Mouse (Mus musculus): ENCODE results near the gene Drd3.

Drd3 gene

DNA sequence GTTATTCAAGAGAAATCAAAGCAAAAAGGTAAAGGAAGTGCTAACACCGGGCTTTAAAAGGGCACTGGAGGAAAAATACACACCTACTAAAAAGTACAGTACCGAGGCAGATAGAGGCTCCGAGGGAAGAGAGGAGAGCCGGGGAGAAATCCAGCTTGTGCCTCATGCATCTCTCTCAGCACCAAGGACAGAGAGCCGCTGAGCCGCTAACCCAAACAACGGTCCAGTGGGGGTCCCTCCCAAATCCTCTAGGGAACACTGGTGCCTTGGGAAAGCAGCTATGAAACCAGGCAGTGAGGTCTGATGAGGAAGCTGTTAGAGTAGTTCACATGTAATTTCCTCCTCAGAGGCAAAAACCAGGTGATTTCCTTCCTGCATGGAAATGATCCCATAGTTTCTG is at the start of gene Drd3:
TSS of gene Drd3 (plus strand) at position 276 of the 400 bp plus-strand sequence.
- DNase-seq, result peak; percentile 58

DNA sequence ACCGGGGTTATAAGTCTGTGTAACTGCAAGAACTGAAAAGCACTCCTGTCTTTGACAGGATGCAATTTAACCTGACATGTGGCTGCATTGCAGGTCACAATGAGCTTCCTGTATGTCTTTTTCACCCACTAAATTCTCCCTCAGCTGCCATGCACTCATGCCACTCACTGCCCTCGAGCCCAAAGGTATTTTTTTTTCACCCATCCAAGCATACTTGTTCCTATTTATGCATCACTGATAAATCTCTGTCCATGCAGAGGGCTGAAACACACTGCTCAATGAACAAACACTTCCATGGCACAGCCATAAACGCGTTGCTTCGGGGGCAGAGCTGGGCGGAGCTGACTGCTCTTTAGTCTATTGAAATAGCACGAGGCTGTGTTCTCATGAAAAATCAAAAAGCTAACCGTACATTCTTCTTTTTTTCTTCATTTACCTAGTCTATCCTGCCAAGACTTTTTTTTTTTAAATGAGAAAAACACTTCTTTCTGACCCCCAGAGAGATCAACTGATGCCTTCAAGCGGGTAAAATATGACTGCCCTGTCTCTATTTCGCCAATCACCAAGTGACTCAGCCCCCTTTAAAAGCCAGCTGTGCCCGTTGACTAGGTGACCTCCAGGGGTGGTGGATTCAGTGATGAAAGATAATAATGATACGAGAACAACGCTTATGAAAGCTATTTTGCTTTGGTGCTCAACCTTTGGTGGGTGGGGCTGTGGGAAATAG is 45.3 kb upstream of the Drd3 start:
- DNase-seq, result no peak

DNA sequence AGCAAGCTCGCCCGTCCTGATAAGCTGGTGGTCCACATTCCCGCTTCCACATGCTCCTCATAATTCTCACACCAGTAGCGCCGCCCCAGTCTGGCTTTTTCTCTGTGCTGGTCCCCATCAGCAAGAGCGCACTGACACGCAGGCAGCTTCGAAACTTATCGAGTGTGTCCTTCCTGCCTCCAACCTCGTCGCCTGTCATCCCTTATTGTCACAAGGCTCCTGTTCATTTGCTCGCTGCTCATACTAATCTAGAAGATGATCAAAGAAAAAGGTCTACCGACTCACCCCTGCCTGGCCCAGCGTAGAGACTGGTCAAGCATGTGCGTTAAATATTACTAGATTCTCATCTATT is 44.8 kb upstream of the Drd3 start:
- peak; percentile 20 for DNase-seq

DNA sequence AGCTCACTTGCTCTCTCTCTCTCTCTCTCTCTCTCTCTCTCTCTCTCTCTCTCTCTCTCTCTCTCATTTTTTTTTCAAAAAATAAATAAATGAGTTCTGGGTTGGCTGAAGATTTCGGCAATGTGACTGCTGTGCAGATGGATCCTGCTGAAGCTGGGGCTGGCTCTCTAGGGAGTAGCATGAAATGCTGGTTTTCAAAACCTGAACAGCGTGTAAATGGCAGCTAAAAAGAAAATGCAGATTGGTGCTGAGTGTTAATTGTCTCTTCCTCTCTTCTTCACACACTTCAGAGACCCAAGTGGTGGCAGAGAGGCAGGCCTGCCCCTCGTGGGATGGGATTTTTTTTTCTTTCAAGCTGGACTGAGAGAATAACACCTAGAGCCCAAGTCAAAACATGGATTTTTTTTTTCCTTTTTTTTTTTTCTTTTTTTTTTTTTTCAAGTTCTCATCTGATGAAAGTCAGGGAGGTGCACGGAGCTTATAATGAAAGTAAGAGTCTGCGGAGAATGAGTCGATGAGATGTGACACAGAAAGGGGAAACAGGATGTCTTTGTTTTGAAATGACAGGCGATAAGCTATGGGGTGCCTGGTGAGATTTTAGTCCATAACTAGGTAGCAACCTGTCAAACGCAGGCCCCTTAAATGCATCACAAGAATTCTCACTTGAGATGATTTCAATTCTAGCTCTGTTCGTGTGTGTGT is 44.2 kb upstream of the Drd3 start:
- DNase-seq, result no peak

DNA sequence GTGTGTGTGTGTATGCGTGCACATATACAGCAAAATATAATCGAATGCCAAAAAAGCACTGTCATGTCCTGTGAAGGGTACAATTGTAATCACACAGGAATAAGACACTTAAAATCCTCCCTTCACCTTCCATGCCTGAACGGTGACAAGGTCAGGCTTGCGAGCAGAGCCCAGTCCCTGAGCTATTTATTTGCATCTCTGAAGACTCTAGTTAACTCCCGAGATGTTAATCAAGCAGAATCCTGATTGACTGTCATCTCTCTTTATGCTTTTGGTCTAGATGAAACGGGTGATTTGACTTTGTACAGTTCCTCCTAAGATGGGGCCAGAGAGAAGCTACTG is 43.7 kb upstream of the Drd3 start:
- no peak for DNase-seq

DNA sequence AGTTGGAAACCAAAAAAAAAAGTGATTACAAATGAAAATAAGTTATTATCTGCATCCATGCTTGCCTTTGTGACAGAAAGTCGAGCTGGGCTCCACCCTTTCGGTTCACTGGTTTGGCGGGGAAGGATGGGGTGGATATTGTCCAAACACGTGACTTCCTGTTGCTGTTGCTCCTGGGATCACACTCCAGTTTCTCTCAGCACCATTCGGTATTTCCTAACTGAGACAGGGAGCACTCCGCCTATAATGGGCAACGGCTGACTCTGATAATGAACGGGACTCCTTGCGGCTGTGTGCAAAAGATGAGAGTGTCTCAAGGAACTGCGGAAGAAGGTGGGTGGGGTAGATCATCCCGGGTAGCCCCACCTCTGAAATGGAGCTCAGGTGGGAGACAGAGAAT is 43.2 kb upstream of the Drd3 start:
- no peak for DNase-seq

DNA sequence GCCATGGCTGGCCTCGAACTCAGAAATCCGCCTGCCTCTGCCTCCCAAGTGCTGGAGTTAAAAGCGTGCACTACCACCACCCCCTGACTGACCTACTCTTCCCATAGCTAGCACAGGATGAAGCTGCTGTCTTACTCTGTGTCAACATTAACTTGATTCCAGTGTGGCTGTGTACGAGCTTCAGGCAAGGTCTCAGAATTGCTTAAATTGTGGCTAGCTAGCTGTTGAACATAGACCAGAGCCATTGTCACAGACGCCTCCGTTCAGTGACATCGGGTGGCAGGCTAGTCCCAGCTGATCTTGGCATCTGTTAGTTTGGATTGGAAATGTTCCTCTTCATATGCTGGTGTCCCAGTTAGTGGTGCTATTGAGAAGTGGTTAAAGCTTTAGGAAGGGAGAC is 42.5 kb upstream of the Drd3 start:
- DNase-seq, result no peak

DNA sequence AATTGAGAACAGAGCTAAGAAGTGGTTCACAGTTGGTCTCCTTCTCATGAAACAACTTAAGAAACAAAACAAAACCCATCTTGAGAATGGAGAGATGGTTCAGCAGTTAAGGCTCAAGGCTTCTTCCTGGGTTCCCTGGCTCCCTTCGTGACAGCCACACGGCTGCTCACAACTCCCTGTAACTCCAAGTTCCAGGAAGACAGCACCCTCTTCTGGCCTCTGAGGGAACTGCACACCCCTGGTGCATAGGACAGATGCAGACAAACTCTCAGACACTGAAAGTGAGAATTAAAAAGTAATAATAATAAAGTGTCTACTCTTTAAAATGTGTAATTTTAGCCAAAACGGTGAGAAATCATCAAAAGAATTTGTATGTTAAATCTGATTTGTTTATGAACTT is 29.4 kb upstream of the Drd3 start:
- peak; percentile 15 for DNase-seq

DNA sequence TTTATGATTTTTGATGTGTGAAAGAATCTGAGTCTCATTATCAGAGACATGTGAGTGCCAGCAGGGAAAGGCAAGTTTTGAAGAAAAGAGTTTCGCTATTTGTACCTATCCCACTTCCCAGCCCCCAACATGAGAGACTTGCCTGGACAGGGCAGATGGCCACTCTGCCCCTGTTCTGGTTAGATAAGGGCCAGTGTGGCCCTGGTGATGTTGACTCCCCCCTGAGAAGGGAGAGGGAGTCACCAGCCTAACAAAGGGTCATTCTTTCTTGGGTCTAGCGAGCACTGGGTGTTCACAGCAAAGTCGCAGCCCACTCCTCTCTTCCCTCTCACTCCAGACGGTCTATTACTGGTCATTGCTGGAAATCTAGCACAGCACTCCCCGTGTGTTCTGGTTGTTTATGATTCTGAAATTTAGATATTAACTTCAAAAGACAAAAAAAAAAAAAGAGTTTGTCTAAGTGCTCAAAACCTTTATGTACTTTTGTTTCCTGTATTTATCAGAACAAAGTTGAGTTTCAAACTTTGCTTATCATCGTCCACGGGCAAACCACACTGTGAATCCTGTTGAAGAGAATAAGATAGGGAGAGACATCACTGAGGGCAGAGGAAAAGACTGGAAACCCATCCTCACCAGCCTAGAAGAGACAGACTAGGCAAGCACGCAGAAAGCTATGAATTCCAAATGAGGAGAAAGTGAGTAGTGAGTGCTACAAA is 24.2 kb upstream of the Drd3 start:
- DNase-seq, result no peak

DNA sequence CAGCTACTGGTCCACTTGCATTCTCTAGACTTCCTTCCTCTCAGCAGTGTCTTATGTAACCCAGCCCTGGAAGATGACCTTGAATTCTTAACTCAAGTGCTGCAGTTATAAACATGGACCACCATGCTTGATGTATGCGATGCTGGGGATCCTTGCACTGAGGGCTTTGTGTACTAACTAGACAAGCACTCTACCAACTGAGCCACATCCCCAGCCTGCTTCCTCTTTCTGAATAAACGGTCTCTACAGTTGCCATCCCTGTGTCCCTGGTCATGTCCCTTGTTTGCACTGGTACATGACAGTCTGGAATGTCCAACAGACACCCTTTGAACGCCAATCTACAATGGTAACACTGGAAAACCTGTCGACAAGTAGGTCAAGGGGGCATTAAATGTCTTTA is 23.5 kb upstream of the Drd3 start:
- no peak for DNase-seq

DNA sequence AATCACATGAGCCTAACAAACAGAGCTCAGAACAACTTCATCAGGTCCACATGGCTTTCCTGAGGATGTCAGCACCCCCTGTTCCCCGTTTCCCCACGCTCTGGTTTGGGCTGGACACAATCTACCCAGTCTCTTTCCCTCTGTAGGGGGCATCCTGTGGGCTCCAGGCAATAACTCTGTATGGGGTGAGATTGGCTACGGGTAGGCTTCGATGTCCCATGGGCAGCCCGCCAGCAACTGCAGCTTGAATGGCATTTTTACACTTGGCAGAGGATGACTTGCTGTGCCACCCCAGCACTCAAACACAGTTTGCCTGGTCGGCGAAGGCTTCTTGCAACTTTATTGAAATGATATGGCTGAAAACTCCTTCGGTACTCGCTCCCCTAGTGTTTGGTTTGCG is 21.3 kb upstream of the Drd3 start:
- no peak for DNase-seq

DNA sequence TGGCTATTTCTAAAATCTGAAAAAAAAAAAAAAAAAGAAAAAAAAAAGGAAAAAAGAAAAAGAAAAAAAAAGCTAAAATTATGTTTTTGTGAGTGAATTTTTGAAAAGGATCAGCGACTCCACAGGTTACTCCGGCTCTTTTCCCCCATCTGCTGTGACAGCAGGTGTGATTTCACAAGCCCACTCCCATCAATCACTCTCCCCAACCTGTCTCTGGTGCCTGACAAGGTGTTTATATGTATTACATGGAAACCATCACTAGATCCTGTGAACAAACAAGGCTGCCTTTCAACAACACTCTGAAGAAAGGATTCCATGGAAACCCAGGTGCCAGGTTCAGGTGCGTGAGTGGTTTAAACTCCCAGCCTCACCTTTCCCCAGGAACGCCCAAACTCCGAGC is 20.9 kb upstream of the Drd3 start:
- DNase-seq, result no peak

DNA sequence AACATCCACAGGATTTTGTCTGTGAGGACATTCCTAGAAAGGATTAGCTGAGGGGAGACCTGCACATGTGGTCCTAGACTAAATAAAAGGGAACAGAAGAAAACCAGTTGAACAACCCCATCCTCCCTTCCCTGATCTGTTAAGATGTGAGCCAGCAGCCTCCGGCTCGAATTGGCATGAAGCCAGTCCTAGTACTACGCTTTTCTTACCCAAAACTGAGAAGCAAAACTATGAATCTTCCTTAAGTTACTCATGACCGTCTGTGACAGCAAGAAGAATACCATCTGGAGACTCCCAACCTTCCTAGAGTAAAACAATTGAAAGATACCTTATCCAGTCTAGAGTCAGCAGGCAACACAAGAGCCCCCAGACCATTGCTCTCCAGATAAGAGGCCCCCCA is 15.9 kb upstream of the Drd3 start:
- DNase-seq, result no peak

DNA sequence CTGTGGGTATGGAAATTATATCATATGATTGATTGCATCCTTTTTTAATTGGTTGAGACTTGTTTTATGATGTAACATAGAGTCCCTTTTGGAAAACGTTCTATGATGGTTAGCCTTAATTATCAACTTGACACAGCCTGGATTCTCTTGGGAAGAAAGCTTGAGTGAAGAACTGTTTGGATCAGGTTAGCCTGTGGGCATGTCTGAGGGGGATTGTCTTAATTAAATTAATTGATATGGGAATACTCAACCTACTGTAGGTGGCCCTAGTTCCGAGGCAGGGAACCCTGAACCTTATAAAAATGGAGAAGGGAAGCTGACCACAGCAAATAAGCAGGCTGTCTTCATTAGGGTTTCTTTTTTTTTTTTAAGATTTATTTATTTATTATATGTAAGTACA is 12.9 kb upstream of the Drd3 start:
- DNase-seq, result no peak

DNA sequence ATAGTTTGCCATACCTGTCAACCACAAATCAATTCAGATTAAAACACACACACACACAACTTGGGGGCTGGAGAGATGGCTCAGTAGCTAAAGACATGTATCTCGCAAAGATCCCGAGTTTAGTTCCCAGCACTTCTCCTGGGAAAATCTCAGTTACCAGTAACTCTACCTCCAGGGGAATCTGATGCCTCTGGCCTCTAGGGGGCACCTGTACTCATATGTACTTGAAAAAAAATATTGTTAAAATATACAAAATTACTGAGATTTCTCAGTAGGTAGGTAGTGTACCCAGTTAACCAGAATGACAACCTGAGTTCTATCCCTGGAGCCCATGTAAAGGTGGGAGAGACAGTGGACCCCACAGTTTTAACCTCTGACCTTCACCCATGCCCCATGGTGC is 5.4 kb upstream of the Drd3 start:
- DNase-seq, result no peak

DNA sequence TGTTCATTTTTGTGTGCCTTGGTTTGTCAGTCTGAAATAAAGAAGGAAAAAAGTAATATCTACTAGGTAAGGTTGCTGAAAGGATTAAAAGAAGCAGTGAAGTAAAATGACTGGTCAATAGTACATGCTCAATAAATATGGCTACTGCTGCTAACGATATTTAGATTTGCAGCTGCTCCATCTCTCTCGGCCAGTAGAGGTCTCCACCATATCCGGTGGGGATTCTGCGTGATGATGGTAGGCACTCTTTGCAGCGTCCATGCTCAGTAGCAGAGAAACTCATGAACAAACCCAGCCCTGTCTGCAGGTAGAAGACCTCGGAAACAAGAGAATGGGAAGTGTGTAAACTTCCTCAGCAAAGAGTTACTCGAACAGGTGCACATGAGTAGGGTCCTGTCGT is 926 bp upstream of the Drd3 start:
- no peak for DNase-seq

DNA sequence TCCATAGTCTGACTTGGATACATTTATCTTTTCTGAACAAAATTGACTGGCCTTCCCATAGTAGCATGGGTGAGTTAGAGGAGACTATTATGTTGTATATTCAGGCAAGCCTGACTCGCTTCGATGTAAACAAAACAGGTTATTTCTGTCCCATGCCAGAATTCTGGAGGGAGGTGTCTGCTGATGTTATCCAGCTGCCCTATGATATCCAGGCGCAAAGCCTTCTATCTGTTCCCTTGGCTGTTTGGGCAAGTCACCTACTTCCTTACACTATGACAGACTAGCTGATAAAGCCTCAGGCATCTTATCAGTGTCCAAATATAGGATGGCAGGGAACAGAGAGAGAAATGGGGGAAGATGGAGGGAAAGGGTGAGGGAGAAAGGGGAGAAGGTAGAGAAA is 18.5 kb downstream of the Drd3 start:
- DNase-seq, result no peak

DNA sequence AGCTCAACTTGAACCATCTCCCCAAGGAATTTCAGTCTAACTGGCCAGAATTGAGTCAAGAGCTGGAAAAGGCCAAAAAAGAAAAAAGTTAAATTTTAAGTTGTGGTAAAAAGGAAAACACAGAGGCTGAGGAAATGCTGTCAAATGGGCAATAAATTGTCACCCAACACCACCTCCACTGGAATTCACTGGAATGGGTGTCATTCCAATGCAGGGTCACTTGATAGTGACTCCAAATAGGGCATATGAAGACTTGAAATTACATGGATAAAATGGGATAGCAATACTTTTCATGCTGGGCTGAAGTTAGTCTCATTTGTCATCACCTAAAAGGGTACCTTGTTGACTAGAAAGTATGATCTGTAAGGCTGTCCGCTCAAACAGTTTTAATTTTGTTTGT is 18.9 kb downstream of the Drd3 start:
- DNase-seq, result no peak

DNA sequence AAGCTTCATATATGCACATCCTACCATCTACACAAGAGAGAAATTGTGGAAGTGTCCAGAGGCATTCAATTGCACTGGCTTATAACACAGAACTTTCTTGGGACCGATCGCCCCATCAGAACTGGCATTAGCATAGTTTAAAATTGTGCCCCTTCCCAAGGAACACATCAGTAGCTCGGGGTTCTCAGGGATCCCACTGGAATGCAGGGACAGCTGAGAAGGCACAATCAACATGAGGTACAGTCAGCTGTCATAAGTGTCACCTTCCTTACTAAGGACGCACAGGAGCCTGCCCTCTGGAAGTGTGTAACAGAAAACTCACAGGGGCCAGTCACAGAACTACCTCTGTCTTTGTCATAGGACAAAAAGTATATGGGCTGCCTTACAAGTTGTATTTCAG is 19.7 kb downstream of the Drd3 start:
- no peak for DNase-seq

DNA sequence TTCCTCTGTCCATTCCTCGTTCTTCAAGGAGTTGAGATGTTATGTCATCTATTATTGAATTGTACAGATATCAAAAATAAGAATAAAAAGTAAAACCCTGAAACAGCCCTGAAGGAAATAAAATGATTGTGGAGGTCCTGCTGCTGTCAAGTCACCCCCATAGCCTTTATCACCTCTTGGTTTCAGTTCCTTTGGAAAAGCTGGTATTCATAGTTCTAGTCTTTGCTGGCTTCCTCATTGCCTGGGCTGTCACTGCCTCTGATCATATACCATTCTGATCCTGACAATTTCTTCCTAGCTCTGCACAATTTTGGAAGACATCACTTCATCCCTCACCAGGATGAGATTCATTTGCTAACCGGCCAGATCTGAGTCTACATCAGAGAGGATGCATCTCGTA is 23.1 kb downstream of the Drd3 start:
- no peak for DNase-seq

DNA sequence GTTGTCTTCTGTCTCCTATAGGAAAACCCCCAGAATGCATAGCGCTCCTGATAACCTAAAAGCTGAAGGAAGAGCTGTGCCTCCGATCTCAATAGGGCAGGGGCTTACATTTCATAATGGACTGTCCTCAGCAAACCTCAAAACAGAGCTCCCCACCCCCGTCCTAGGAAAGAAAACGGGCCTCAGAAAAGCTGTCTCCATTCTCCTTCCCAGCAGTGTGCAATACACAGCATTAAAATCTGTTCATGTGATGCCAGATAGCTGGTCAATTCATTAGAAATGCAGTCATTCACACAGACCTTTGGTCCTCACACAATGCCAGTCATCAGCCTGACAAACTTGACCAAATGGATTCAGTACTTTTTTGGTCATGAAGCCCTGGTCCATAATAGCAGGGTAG is 45.7 kb downstream of the Drd3 start:
- DNase-seq, result peak; percentile 9

DNA sequence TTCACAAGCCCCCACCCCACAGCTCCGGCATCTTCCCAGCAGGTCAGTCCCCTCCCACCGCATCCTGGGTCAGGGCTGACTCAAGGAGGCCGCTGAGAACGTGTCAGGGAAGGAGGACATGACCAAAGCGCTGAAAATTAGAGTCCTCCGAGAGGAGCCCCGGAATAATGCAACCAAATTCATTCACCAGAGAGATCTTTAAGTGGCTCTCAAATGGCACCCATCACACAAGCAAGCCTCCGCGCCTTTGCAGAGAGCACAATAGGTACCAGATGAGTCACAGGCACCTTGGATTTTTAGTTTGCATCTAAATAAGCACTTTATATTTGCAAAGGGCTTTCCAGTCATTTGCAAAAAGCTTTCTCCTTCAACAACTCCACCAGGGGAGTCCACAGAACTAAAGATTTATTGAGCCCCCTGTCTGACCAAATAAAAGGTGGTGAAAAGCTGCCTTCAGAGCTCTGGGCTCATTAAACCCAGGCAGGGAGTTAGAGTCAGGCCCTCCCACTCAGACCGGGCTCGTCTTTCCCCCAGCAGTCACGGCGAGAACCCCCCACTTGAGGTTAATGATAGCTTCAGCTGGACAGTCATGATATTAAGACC is 46.4 kb downstream of the Drd3 start:
- peak; percentile 54 for DNase-seq

DNA sequence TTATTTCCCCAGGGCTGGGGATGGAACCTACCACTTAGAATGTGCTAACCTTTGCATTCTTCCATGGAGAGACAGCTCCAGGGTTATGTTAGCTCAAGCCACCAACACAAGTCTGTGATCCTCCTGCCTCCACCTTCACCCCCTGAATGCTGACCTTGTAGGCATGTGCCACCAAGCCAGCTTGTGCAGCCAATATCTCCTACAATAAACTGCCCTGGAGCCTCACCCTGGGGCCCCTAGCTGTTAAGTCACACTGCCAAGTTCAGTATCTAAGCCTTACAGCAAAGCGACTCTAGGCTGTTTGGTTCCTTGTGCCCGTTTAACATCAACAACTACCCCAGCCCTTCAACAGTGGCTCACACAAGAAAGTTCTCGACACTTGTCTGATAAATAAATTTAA is 47.3 kb downstream of the Drd3 start:
- peak; percentile 3 for DNase-seq

DNA sequence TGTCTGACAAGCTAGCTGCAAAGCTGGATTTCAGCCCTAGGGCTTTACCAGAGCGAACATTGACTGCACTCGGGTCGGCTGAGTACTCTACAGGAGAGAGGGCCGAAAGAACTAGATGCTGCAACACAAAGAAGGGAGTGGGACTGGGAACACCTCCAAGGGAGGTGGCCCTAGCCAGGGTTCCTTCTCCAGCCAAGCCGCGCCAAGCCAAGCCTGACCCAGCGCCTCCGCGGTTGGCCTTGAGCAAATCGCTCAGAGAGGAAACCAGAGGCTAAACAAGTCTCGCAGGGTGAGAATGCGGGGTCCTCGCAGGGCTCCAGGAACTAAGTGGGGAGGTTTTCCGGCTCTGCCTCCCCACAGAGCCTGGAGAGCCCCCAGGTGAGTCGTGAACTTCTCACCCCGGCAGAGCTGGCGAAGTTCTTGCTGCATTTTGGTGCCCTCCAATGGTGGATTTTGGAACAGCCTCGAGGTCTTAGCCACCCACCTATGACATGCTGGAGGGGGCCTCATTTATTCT is 48.0 kb downstream of the Drd3 start:
- peak; percentile 87 for DNase-seq

Measured in embryo, embryonic 11 days (tissue).